Mouse (Mus musculus) cerebellum, adult 9-11 months (tissue): Measurements from ENCODE around the gene Uba1.
"Not testable (repeated sequence)": the region's sequence is repeated elsewhere in the genome, so short reads cannot be mapped to it uniquely, and the experiment has no call there.

ENCODE experiments used
- DNase-seq: peaks from one replicate; pipeline ENCODE4 v3.0.0; 2022

Uba1 gene

GRCm38 (mm10) chrX:20730048-20730447 is 71.9 kb downstream of the Uba1 start:
- DNase-seq, result not testable (repeated sequence)
